Mouse (Mus musculus) inflammation-experienced regulatory T-cells, adult 6 months (primary cell): ENCODE measurements around the gene Zkscan7. TPM values are rescaled to one million over a fixed set of nuclear protein-coding genes. Genes with fewer than 3 reads are reported as not detected.

Experiments
- ATAC-seq: one replicate; pipeline ENCODE4 v1.8.0; 2017
- polyA plus RNA-seq, 3 experiments: library from polyadenylated mRNA; unstranded; fragments of 100-300 nt; shearing (Covaris generic); gene quantifications; one replicate each; pipeline ENCODE4 v1.2.1; 2017

The Zkscan7 gene
- polyA plus RNA-seq, 3 experiments from 2014 or later, result 2.7 to 8.7 (median 2.9) TPM

GRCm38 (mm10) chr9:122902717-122903535 is 17.4 kb downstream of the Zkscan7 start:
- no peak for ATAC-seq

- ATAC-seq, result no peak
Observed at GRCm38 (mm10) chr9:122922436-122922835, 37.0 kb downstream of the Zkscan7 start.

DNA sequence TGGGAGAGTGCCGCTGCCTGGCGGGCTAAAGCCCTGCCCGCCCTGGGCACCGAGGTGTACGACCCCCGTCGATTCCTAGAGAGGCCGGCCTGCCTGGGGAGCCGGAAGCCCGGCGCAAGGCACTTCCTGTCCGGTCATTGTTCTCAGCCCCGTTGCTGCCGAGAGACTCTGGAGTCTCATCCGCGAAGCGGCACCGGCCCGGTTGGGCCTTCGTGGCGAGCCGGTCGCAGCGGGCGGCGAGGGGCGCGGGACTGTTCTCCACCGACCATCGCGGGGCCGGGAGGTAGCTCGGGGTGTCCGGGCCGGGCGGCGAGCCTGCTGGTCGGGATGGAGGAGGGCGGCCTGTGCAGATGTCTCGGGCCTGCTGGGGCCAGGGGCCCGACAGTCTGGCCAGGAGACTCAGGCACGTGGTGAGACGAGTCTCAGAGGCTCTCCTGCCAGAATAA is 37.5 kb downstream of the Zkscan7 start, which contains the start of gene Zfp105:
TSS of gene Zfp105 (plus strand) at position 137 of the 446 bp plus-strand sequence.
- ATAC-seq, result no peak

DNA sequence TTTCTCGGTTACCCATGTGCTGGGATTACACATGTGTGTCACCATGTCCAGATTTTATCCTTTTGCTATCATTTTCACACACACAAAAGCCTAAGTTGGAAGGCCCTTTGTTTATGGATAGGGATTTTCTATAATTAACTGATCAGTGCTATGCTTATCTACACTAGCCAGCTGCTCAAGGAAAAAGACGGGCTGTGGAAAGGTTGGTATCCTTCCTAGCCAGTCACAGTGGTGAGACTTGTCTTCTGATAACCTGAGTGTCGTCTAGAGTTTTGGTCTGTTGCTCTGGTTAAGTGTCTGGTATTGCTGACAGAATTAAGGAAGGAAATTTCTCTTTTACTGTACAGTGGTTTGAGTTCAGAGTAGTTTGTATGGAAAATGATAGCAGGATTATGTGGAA is 43.4 kb downstream of the Zkscan7 start:
- ATAC-seq, result no peak

Other genes starting within 250 kb of the Zkscan7 start
- gene Topaz1, start 138.3 kb upstream of the Zkscan7 start, polyA plus RNA-seq, result not detected
- 10 to 100 TPM in 2 of 3 experiments, 1 to 10 TPM in 1; 7.8 to 17.7 (median 16.6) TPM for gene Tcaim, start 80.1 kb upstream of the Zkscan7 start, polyA plus RNA-seq
- 1 to 10 TPM in 2 of 3 experiments, not detected in 1; 1.5 to 4.0 TPM for gene Gm35549, start 41.6 kb upstream of the Zkscan7 start, polyA plus RNA-seq
- gene Zfp445, start 19.7 kb upstream of the Zkscan7 start, polyA plus RNA-seq, result 10 to 100 TPM; 31.6 to 43.9 (median 38.0) TPM
- not detected for gene Zfp105, start 37.4 kb downstream of the Zkscan7 start, polyA plus RNA-seq
- 10 to 100 TPM; 22.3 to 35.5 (median 29.5) TPM for gene 1110059G10Rik, start 65.3 kb downstream of the Zkscan7 start, polyA plus RNA-seq
- gene Kif15, start 65.4 kb downstream of the Zkscan7 start, polyA plus RNA-seq, result 10 to 100 TPM in 1 of 3 experiments, 1 to 10 TPM in 2; 5.3 to 43.6 (median 6.4) TPM
- 10 to 100 TPM; 10.2 to 17.5 (median 13.8) TPM for gene Tmem42, start 135.6 kb downstream of the Zkscan7 start, polyA plus RNA-seq
- 1 to 10 TPM in 1 of 3 experiments, under 1 TPM in 2; 0.38 to 1.3 (median 0.66) TPM for gene Tgm4, start 149.0 kb downstream of the Zkscan7 start, polyA plus RNA-seq
- 10 to 100 TPM; 11.4 to 18.2 (median 12.4) TPM for gene Zdhhc3, start 227.5 kb downstream of the Zkscan7 start, polyA plus RNA-seq
- gene Exosc7, start 227.5 kb downstream of the Zkscan7 start, polyA plus RNA-seq, result 100 to 1,000 TPM in 2 of 3 experiments, 10 to 100 TPM in 1; 79.7 to 114 (median 101) TPM